Mouse (Mus musculus): ENCODE measurements around the gene Gda.

DNA sequence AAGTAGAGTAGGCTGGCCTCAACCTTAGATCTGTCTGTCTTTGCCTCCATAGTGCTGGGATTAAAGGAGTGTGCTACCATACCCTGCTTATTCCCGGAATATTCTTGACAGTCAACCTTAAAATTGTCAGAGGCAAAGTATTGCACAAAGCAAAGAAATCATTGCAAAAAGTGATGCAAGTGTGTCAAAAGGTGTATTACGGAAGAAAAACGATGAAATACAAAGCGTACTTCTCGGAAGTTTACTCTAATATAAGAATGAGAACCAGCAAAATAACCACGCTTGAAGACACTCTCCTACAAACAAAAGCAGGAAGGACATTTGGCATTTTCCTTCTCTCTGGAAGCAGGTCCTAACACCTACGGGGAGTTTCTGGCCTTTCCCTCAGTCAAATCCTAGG is 76.9 kb downstream of the Gda start:
- TF ChIP-seq CTCF (IDR thresholded peaks at IDR 0.05): no peak
- no peak for TF ChIP-seq EP300 (IDR thresholded peaks at IDR 0.05)

All from lung, postnatal 0 days (tissue).